Comparison of ENCODE assay signal across 15 mouse cellular contexts in genomic region chr9:80200855-80201254, GRCm38 (mm10). TPM values are rescaled to one million over a fixed set of nuclear protein-coding genes. Genes with fewer than 3 reads are reported as not detected.
DNase-seq lines count a peak whose midpoint lies in the region; ATAC-seq lines count a peak whose summit lies in the region.
"Had no signal": no experiment of that assay in that cellular context is flagged by ENCODE, and none has a peak within 500 bp of the region (broad histone marks: within the 10 kb centered on the region; RNA-seq: fewer than 3 reads in every experiment).

No protein-coding gene starts in this region.

- DNase-seq in kidney, adult 9 months, result peak; percentile 74
- DNase-seq in kidney, postnatal 10 days, result no peak
- no peak for DNase-seq in forebrain, embryonic 10.5 days (ENCODE audit: extremely low spot score, low spot score)
- no peak for DNase-seq in frontal cortex, adult 2 months (ENCODE audit: extremely low spot score in 1 of 2, low spot score in 1 of 2)
- no peak for DNase-seq in adipocyte (ENCODE audit: low spot score)
- no peak for DNase-seq in c-Kit-positive CD71-positive TER-119-positive erythroid progenitor cells, embryonic 14.5 days (ENCODE audit: low spot score)
- DNase-seq: cerebellum, adult 11 months; heart, postnatal 10 days; layer of hippocampus, postnatal 36 days; lung, postnatal 4 days; right cerebral cortex, postnatal 14 days had no signal

- WGBS in forebrain, embryonic 10.5 days, result 58% methylated on average over 6 of the region's 6 CpGs
- 24% methylated on average over 6 of the region's 6 CpGs for WGBS in forebrain, embryonic 15.5 days
- 48% methylated on average over 6 of the region's 6 CpGs for WGBS in midbrain, embryonic 16.5 days

- H3K9me3 ChIP-seq in forebrain, embryonic 10.5 days, result peaks cover 2% of the 10 kb centered on the region; the same call in 1 of the 2 replicates
- no peaks in the 10 kb centered on the region for H3K9me3 ChIP-seq in forebrain, embryonic 15.5 days
- H3K9me3 ChIP-seq in midbrain, embryonic 16.5 days (replicated peaks; ENCODE audit: control insufficient read depth, low read length, poor library complexity, severe bottlenecking), result no peaks in the 10 kb centered on the region
- H3K9me3 ChIP-seq: intestine, embryonic 15.5 days; liver, embryonic 15.5 days had no signal

- no peak overlapping the region for H3K4me2 ChIP-seq in forebrain, embryonic 15.5 days (replicated peaks)
- H3K4me2 ChIP-seq in midbrain, embryonic 16.5 days (ENCODE audit: low read length), result no peak overlapping the region
- H3K4me2 ChIP-seq: intestine, embryonic 15.5 days; liver, embryonic 15.5 days had no signal

- H3K36me3 ChIP-seq in forebrain, embryonic 10.5 days (replicated peaks), result no peaks in the 10 kb centered on the region
- no peaks in the 10 kb centered on the region for H3K36me3 ChIP-seq in forebrain, embryonic 15.5 days
- H3K36me3 ChIP-seq in midbrain, embryonic 16.5 days (ENCODE audit: control insufficient read depth, insufficient read depth, low read length), result no peaks in the 10 kb centered on the region
- H3K36me3 ChIP-seq: intestine, embryonic 15.5 days; liver, embryonic 15.5 days had no signal

- H3K27me3 ChIP-seq in forebrain, embryonic 10.5 days (ENCODE audit: poor library complexity, severe bottlenecking), result no peaks in the 10 kb centered on the region
- H3K27me3 ChIP-seq in forebrain, embryonic 15.5 days, result no peaks in the 10 kb centered on the region
- H3K27me3 ChIP-seq in midbrain, embryonic 16.5 days (ENCODE audit: control insufficient read depth, insufficient read depth, low read depth, low read length), result no peaks in the 10 kb centered on the region
- H3K27me3 ChIP-seq: intestine, embryonic 15.5 days; liver, embryonic 15.5 days had no signal

- H3K9ac ChIP-seq in forebrain, embryonic 15.5 days (replicated peaks), result no peak overlapping the region
- H3K9ac ChIP-seq in midbrain, embryonic 16.5 days (ENCODE audit: low read depth, low read length), result no peak overlapping the region
- H3K9ac ChIP-seq: intestine, embryonic 15.5 days; liver, embryonic 15.5 days had no signal

- peak overlapping the region; percentile 53; the same call in 1 of the 2 replicates for H3K27ac ChIP-seq in forebrain, embryonic 10.5 days
- no peak overlapping the region for H3K27ac ChIP-seq in forebrain, embryonic 15.5 days (replicated peaks)
- H3K27ac ChIP-seq in midbrain, embryonic 16.5 days (ENCODE audit: low read length), result peak overlapping the region; percentile 60; the same call in 1 of the 2 replicates
- H3K27ac ChIP-seq: intestine, embryonic 15.5 days; liver, embryonic 15.5 days had no signal

- peaks cover 51% of the 10 kb centered on the region for H3K4me1 ChIP-seq in forebrain, embryonic 10.5 days
- H3K4me1 ChIP-seq in forebrain, embryonic 15.5 days, result peaks cover 7% of the 10 kb centered on the region
- H3K4me1 ChIP-seq in midbrain, embryonic 16.5 days (ENCODE audit: control insufficient read depth, insufficient read depth, low read length), result peaks cover 11% of the 10 kb centered on the region
- H3K4me1 ChIP-seq: liver, embryonic 15.5 days had no signal

- ATAC-seq in forebrain, embryonic 15.5 days (replicated peaks), result 0 out of 2 replicates have a peak, but pooled peaks have one; percentile 17
- no peak for ATAC-seq in midbrain, embryonic 16.5 days
- ATAC-seq: intestine, embryonic 15.5 days had no signal

- H3K4me3 ChIP-seq in forebrain, embryonic 10.5 days, result no peak overlapping the region
- no peak overlapping the region for H3K4me3 ChIP-seq in forebrain, embryonic 15.5 days
- no peak overlapping the region for H3K4me3 ChIP-seq in midbrain, embryonic 16.5 days (ENCODE audit: low read depth, low read length)
- H3K4me3 ChIP-seq: intestine, embryonic 15.5 days; liver, embryonic 15.5 days had no signal

RNA-seq across cellular contexts. Expression of gene Myo6, which starts 36.0 kb away (rescaled TPM):
- 7.2 and 7.7 TPM in 2 replicates for polyA plus RNA-seq in forebrain, embryonic 10.5 days (2016; fragmentation: Nextera tagmentation; extraction: Ambion mirVana)
- polyA plus RNA-seq in forebrain, embryonic 15.5 days (2015; fragmentation: Nextera tagmentation; extraction: Ambion mirVana), result 12.8 and 13.5 TPM in 2 replicates
- 20.3 and 22.7 TPM in 2 replicates for polyA plus RNA-seq in midbrain, embryonic 16.5 days (2015; fragmentation: Nextera tagmentation; extraction: Ambion mirVana)
- polyA plus RNA-seq in frontal cortex, adult 2 months (2012; rRNA removed), result 62.6 and 66.0 TPM in 2 replicates
